Mouse (Mus musculus): ENCODE results near the gene Meis2. TPM values are rescaled to one million over a fixed set of nuclear protein-coding genes. Genes with fewer than 3 reads are reported as not detected.

Meis2 gene
- total RNA-seq, 1 experiment from 2014 or later: 0.25 TPM

DNA sequence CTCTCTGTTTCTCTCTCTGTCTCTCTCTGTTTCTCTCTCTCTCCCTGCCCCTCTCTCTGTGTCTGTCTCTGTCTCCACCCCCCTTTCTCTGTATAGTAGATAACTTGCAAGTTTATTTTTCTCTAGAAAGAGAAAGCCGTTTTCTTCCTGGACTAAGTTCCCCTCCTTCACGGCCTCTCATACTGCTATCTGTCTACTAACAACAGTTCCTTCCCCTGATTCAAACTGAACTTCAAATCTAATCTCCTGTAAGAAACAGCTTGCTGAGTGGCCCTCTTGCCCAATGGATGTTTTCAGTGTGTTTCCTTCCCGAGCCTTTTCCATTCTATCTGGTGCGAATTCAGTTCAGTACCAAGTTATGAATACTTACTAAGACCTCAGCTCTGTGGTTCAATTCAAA is 155.4 kb downstream of the Meis2 start:
- ATAC-seq (replicated peaks in 1 of 2; ENCODE audit: insufficient read depth in 1 of 2, low FRiP score in 2 of 2, low TSS enrichment in 1 of 2, low read depth in 1 of 2, poor library complexity in 2 of 2, severe bottlenecking in 2 of 2): no peak

DNA sequence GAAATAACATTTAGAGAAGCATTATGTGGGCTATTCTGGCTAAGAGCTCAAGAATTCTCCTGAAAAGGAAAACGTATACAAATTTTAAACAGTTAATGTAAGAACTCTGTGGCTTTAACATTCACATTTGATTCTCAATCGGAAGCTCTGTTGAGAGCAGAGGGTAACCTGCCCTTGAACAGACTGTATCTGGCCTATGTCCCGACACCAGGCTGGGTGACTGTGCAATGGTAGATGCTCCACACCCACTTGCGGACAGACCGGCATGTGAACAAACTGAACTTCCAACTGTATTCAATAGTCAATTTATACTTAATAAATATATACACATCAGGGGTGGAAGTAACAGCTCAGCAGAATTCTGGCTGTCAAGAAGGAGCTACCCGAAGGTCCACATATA is 164.6 kb downstream of the Meis2 start:
- ATAC-seq (replicated peaks in 1 of 2; ENCODE audit: insufficient read depth in 1 of 2, low FRiP score in 2 of 2, low TSS enrichment in 1 of 2, low read depth in 1 of 2, poor library complexity in 2 of 2, severe bottlenecking in 2 of 2): no peak

DNA sequence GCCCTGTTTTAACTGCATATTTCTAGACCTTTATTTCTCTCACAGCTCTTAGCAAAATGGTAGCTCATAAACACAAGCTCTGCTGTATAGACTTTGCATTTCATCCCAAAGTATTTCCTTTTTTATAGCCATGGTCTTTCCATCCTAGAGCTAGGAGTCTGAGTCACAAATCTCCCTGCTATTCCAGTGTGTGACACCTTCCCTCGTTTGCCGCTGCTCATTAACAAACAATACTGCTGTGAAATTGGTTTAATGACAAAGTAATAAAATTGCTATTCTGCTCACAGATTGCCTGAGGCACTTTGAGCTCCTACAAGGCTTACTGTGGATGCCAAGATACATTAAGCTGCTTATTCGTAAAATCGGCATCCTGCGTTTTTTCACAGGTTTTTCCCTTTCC is 168.1 kb downstream of the Meis2 start:
- ATAC-seq (replicated peaks in 1 of 2; ENCODE audit: insufficient read depth in 1 of 2, low FRiP score in 2 of 2, low TSS enrichment in 1 of 2, low read depth in 1 of 2, poor library complexity in 2 of 2, severe bottlenecking in 2 of 2): no peak

DNA sequence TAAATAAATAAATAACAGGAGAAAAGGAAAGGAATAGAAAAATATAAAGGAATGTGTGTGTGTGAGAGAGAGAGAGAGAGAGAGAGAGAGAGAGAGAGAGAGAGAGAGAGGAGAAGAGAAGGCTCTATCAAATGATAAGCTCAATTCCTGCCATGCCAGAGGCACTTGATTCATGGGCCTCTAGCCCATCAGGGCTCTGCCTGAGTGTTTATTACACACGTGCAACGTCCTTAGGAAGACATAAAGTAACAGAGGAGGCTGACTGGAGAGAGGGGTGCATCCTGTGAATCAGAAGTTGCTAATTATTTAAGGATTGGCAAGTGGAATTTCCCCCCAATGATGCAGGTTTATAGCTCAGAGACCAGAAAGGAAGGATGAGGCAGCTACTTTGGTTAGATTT is 168.6 kb downstream of the Meis2 start:
- ATAC-seq (replicated peaks in 1 of 2; ENCODE audit: insufficient read depth in 1 of 2, low FRiP score in 2 of 2, low TSS enrichment in 1 of 2, low read depth in 1 of 2, poor library complexity in 2 of 2, severe bottlenecking in 2 of 2): no peak

DNA sequence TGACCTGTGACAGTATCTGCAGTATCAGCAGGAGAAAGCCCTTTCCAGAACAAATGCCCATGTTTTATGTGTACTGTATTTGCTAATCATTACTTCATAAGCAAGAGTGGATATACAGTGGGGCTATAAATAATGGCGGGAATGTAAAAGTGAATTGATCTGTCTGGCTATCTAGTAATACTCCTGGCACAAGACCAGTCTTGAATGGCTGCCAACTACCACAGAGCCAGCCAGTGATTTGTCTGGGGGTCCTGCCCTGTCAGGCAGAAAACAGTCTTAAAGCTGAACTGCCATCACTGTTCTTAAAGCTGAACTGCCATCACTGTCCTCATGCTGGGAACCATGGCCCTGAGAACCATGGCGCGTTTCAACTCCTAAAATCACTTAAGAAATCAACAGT is 169.9 kb downstream of the Meis2 start:
- ATAC-seq (replicated peaks in 1 of 2; ENCODE audit: insufficient read depth in 1 of 2, low FRiP score in 2 of 2, low TSS enrichment in 1 of 2, low read depth in 1 of 2, poor library complexity in 2 of 2, severe bottlenecking in 2 of 2): no peak

DNA sequence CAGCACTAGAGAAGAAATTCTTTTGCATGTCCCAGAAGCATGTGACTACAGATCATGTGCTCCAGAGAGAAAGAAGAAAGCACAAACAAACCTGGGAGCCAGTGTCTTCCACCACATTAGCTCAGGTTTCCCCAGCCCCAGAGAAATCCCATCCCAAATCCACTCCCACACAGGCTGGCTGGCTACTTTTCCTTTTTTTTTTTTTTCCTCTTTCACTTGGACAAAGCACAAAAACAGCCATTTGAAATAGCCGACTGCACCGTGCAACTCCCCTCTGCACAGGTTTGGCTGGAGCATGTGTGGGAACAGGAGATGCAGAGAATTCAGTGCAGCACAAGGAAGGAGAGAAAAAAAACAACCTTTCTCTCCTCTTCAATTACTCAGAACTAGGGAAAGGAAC is 170.4 kb downstream of the Meis2 start:
- no peak for ATAC-seq (replicated peaks in 1 of 2; ENCODE audit: insufficient read depth in 1 of 2, low FRiP score in 2 of 2, low TSS enrichment in 1 of 2, low read depth in 1 of 2, poor library complexity in 2 of 2, severe bottlenecking in 2 of 2)

DNA sequence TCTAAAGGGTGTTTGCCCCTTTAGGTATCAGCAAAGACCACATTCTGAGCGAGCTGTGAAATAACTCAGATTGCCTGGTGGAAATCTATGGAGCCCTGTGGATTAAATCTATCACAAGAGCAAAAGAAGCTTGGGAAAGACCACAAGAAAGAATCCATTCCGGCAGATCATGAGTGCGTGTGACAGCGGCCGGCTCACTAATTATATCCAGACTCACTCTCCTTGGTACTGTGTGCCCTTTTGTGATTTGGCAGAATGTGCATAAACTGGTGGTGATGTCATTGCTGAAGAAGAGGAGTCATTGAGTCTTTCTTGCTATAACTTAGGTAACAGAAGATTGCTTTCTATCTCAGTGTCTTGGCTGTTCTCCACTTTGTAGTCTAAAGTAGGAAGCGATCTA is 172.5 kb downstream of the Meis2 start:
- ATAC-seq (replicated peaks in 1 of 2; ENCODE audit: insufficient read depth in 1 of 2, low FRiP score in 2 of 2, low TSS enrichment in 1 of 2, low read depth in 1 of 2, poor library complexity in 2 of 2, severe bottlenecking in 2 of 2): no peak

DNA sequence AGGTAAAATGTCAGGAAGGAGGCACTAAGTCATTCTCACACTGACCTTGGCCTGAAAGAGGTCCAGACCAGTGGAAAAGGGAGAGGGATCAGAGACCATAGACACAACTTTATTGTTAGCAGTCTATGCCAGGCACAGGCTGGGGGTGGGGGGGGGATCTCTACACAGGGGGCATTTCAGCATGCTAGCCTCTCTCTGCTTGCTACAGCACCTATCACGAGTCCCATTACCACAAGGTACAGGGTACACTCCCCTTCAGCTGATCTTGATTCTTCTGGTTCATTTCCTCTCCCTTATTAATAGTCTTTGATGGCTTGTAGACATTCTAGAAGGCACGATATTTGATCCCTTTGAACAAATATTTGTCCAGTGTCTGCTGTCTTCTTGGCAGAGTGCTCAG is 174.9 kb downstream of the Meis2 start:
- ATAC-seq (replicated peaks in 1 of 2; ENCODE audit: insufficient read depth in 1 of 2, low FRiP score in 2 of 2, low TSS enrichment in 1 of 2, low read depth in 1 of 2, poor library complexity in 2 of 2, severe bottlenecking in 2 of 2): no peak

DNA sequence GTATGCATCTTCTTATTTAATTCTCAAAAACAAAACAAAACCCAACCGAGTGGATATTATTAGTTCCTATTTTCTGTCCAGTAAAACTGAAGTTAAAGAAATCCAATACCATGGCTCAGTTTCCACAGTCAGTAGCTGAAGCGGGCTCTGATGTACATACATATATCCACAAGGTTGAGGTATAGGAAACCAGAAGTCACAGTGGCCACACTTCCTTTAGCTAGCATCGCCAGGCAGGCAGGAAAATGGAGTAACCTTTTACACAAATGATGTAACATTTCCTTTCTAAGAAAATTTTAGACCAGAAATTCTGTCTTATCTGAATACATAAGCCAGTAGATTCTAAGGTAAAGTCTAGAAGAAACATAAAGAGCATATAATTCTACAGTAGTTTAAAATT is 175.6 kb downstream of the Meis2 start:
- ATAC-seq (replicated peaks in 1 of 2; ENCODE audit: insufficient read depth in 1 of 2, low FRiP score in 2 of 2, low TSS enrichment in 1 of 2, low read depth in 1 of 2, poor library complexity in 2 of 2, severe bottlenecking in 2 of 2): no peak; a peak in 1 of 4 replicates

DNA sequence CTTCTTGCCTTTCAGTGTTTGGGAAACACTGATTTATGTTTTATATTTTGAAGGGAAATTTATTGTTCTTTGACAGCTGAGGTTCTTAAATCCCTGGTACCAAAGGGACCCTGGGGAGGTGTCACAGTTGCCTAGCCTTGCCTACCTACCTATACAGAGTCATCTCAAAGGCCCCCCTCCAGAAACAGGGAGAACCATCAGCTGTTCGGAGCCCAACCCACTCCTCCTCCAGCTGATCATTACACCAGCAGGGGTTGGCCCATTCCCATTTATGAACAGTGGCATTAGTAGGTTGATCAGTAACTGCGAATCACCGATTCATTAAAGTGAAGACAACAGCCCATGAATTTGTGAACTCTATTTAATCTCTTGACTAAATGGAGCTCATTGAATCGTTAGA is 176.4 kb downstream of the Meis2 start:
- ATAC-seq (replicated peaks in 1 of 2; ENCODE audit: insufficient read depth in 1 of 2, low FRiP score in 2 of 2, low TSS enrichment in 1 of 2, low read depth in 1 of 2, poor library complexity in 2 of 2, severe bottlenecking in 2 of 2): no peak

DNA sequence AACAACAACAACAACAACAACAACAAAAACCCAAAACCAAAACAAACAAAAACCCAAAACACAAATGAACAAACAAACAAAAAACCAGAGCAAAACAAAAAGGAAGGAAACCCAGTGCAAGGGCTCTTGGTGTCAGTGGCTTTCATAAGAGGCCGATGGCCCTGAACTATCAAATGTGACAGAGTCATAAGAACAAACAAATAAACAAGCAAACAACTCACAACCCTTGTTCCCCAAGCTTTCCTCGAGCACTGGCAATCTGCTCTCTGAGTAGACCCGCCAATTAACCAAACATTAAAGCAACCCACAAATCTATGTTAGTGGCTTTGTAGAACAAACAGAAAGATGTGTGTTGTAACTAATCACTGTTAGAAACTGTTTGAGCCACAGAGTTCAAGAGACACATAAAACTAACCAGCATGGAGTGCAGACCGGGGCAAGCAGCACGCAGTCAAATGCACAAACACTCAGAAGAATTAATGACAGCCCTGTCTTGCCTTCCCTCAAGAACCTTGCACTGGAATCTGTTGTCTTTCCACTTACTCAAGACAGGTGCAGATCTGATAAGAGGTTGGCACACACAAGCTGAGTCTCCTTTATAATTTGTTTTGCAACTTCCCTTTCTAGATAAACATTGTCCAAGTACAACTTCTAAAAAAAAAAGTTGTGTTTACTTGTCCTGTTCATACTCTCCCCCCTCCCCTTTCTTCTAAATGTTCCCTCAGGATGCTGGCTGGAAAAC is 177.1 kb downstream of the Meis2 start:
- no peak for ATAC-seq (replicated peaks in 1 of 2; ENCODE audit: insufficient read depth in 1 of 2, low FRiP score in 2 of 2, low TSS enrichment in 1 of 2, low read depth in 1 of 2, poor library complexity in 2 of 2, severe bottlenecking in 2 of 2)

DNA sequence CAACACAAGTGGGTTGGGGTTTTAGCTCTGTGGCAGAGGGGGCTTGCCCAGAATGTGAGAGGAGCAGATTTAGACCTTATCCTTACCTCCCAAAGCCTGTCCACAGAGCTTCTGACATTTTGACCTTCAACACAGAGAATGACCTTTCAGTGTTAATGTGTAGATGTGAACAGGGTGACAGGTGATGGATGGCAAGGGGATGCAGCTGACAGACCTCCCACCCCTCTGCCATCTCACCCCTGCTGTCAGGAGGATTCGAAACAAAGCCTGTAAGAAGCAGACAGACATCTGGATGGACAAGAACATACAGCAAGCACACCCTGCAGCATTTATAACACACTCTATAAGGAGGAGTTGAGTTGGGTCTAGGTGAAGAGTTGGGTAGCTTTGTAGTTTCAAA is 178.0 kb downstream of the Meis2 start:
- no peak for ATAC-seq (replicated peaks in 1 of 2; ENCODE audit: insufficient read depth in 1 of 2, low FRiP score in 2 of 2, low TSS enrichment in 1 of 2, low read depth in 1 of 2, poor library complexity in 2 of 2, severe bottlenecking in 2 of 2)

DNA sequence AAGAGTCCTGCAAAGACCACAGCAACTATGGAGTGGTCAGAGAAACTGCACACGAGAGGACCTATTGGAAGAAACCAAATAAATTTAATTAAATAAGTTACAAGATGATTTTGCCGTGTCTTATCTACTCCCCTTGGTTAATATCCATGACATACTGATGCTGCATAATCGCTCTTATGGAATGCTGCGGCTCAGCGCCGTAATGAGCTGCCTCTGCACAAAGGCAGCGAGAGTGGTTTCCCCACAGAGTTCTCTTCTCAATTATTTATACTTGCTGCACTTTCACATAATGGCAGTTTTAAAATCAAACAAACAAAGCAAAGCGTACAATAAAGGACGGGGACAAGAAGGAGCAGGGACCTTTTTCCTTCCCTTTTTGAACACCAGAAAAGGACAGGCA is 181.5 kb downstream of the Meis2 start:
- ATAC-seq (replicated peaks in 1 of 2; ENCODE audit: insufficient read depth in 1 of 2, low FRiP score in 2 of 2, low TSS enrichment in 1 of 2, low read depth in 1 of 2, poor library complexity in 2 of 2, severe bottlenecking in 2 of 2): no peak

DNA sequence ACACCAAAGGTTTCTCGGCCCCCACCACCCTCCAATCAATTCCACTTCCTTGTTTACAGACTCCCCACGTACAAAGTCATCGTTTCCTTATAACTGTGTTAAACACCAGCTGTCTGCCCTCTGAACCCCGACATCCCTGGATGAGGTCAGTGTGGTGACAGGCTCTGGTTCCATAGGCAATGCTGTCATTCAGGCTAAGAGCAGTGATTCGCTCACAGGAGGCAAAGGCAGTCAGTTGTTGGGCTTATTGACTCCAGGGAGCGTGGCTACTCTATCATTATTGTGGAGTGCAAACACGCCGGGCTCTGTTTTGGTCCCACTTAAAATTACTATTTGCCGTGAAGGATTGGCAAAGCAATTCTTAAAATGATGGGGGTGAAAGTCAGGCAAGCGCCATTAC is 182.1 kb downstream of the Meis2 start:
- no peak for ATAC-seq (replicated peaks in 1 of 2; ENCODE audit: insufficient read depth in 1 of 2, low FRiP score in 2 of 2, low TSS enrichment in 1 of 2, low read depth in 1 of 2, poor library complexity in 2 of 2, severe bottlenecking in 2 of 2)

DNA sequence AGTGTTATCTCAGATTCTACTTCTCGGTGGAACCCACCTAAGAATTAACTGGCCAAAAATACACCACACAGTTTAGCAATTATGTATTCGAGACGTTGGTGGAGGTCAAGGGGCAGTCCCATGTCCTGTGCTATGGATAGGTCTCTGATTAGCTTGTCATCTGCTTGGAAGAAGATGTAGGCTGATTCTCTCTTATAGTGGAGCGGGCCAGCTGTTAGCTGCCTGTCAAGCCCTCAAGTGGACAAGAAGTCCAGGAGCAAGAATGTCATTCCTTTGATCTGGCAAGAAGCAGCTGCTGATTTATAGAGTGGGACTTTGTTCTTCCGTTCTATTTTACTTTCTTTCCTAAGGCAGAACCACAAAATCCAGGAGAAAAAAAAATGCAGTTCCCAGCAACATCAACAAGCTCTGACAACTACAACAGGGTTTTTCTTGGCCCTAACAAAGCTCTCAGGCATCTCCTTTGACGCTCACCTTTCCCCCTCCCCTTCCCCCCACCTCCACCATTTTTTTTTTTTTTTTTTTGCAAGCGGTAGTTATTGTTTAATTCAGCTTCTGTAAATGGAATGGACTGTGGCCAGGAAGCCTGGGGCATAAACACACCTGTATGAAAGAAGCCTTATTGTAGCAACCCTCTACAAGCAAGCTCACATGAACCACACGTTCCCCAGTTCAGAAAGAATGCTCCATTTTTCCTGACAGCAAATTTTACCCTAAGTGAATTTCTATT is 189.7 kb downstream of the Meis2 start:
- no peak for ATAC-seq (replicated peaks in 1 of 2; ENCODE audit: insufficient read depth in 1 of 2, low FRiP score in 2 of 2, low TSS enrichment in 1 of 2, low read depth in 1 of 2, poor library complexity in 2 of 2, severe bottlenecking in 2 of 2)

DNA sequence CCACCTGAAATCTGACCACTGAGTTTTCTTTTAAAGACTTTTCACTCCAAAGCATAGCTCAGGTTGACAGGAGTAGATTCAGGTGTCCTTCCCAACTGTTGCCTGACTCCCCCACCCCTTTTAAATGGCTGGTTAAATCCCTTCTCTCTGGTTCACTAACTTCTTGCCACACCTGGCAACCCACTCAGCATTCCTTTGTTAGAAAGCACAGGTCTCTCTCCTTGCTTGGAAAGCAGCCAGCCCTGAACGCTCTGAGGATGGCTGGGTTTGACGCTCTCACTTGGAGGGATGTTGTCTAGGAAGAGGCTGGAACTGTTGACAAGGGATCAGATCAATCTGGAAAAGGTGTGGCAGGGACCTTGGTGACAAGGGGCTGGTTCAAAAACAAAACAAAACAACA is 192.8 kb downstream of the Meis2 start:
- no peak for ATAC-seq (replicated peaks in 1 of 2; ENCODE audit: insufficient read depth in 1 of 2, low FRiP score in 2 of 2, low TSS enrichment in 1 of 2, low read depth in 1 of 2, poor library complexity in 2 of 2, severe bottlenecking in 2 of 2)

DNA sequence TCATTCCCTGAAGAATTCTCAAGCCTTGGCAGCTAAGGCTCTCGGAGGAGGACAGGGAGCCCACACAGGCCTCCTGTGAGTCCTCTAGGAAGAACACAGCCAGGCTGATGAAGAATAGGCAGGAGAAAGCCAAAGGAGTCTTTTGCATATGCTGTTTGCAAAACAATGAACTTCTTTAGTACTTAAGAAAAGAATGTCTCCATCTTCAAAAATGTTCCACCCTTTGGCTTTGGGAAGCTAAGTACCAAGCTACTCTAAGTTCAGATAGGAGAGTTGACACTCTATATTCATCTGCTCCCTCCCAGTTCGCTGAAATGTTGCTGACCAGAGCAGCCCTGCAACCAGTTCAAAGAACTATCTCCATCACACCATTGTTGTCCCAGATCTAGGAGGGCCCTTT is 195.7 kb downstream of the Meis2 start:
- ATAC-seq (replicated peaks in 1 of 2; ENCODE audit: insufficient read depth in 1 of 2, low FRiP score in 2 of 2, low TSS enrichment in 1 of 2, low read depth in 1 of 2, poor library complexity in 2 of 2, severe bottlenecking in 2 of 2): no peak

DNA sequence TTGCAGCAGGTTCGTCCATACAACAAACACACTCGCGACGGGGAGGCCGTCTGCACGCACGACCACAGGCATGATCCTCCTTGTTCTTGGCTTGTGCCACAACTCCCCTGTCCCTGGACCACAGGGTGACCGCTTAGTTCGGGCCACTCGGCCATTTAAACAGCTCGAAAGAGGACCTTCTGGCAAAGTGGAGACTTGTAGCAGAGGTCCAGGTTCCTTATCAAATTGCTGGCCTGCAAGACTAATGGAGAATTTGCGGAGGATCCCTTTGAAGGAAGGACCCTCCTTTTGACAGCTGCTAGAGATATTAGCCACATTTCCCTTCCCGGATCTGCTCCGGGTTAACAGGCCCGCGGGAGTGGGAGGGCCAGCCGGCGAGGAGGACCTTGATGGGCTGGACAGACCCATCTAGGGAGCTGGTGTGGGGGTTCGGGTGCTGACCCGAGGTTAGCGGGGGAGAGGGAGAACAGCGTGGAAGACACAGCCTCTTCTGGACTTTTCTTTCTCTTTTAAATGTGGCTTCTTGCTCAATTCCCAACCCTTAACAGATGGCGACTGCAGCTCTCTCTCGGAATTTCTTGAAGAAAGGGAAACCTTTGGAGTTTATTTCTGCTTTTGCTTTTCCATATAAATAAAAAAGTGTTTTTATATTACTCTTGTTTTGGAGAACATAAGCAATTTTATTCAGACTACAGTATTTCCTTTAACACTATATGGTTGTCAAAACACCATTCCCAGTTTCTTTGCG is 204.9 kb downstream of the Meis2 start:
- ATAC-seq (replicated peaks in 1 of 2; ENCODE audit: insufficient read depth in 1 of 2, low FRiP score in 2 of 2, low TSS enrichment in 1 of 2, low read depth in 1 of 2, poor library complexity in 2 of 2, severe bottlenecking in 2 of 2): no peak
